Mouse (Mus musculus): Measurements from ENCODE around the gene Cxadr. TPM values are rescaled to one million over a fixed set of nuclear protein-coding genes. Genes with fewer than 3 reads are reported as not detected.

Cxadr gene
- total and polyA plus RNA-seq, 3 experiments = 13.8 to 43.8 (median 40.5) TPM

DNA sequence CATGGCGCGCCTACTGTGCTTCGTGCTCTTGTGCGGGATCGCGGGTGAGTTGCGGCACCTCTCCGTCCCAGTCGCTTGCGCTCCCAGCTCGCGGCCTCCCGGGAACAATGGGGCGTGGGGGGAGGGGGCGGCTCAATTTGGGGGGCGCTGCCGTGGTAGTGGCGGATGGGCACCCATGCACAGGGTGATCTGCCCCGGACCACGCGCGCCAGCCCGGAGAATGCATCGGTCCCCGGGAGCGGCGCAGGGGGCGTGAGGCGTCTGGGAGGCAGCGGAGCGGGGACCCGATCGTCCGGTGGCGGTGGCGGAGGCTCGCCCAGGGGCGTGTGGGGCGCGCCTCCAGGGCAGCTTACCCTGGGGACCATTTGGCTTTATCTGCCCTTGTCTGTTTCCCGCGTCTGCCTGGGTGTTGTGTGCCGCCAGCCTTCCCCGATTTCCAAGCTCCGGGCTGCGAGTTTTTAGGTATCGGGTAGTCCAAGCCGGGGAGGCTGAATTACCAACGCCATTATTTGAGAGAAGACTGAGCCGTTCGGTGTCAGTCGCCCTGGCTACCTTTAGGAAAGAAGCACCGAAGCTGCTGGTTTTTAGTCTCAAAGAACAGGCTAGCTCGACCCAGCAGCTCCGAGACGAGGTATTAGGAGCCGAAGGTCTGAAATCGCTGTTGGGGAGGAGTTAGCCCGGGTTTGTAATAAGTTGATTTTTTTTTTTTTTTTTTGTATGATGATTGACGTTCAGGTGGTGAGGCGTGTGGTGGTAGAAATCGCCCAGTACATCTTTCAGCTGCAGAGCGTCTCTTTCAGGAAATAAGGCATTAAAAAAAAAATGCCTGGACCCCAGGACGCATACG, 765 bp downstream of the Cxadr start:
- peak; percentile 28 to 54 for DNase-seq
- under 1% methylated on average over 64 of the region's 65 CpGs for WGBS
- H3K36me3 ChIP-seq (ENCODE audit: control insufficient read depth, insufficient read depth, low read length) = no peaks in the 10 kb centered on the region
- peaks cover 2% of the 10 kb centered on the region; the same call in 1 of the 2 replicates for H3K4me1 ChIP-seq (ENCODE audit: control insufficient read depth, insufficient read depth, low read length)
- peak overlapping the region; percentile 52 for H3K4me3 ChIP-seq
- TF ChIP-seq CTCF (IDR thresholded peaks at IDR 0.05) (no peak), POLR2A (IDR thresholded peaks at IDR 0.05; ENCODE audit: insufficient read depth, low read depth, low read length) (no peak), EP300 (IDR thresholded peaks at IDR 0.05; ENCODE audit: insufficient read depth, low read depth, low read length) (no peak)
- H3K9ac ChIP-seq (ENCODE audit: low read depth, low read length) = peak overlapping the region; percentile 85
- no peaks in the 10 kb centered on the region for H3K79me2 ChIP-seq (replicated peaks; ENCODE audit: control insufficient read depth, insufficient read depth, low read length)
- intact Hi-C loops (cut with DNase I) = loop anchor here (5.0 kb wide), 1 partner anchor 40 kb away; no protein-coding TSS in a partner anchor
- H3K27me3 ChIP-seq (ENCODE audit: control insufficient read depth, insufficient read depth, low read length) = peaks cover 3% of the 10 kb centered on the region
- peak overlapping the region; percentile 76 for H3K27ac ChIP-seq

DNA sequence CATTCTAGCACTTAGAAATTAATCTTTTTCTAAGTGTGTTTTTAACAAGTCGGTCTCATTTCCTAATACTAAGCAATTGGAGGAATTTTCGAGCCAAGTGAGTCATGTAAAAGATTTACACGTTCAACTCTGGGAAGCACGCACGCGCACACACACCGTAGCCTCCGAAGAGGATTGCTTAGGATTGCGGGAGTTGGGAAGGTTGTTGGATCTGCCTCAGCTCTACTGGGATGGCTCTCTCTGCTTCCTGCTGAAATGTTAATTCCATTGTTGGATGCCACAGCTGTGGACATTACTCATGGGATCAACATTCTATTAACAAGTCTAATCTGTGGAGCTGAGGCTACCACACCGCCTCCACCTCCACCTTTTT, 1.4 kb downstream of the Cxadr start:
- H3K79me2 ChIP-seq (replicated peaks; ENCODE audit: control insufficient read depth, insufficient read depth, low read length) = no peaks in the 10 kb centered on the region
- WGBS = 11% methylated on average over 10 of the region's 10 CpGs
- H3K4me1 ChIP-seq (ENCODE audit: control insufficient read depth, insufficient read depth, low read length) = peaks cover 2% of the 10 kb centered on the region; the same call in 1 of the 2 replicates
- peaks cover 3% of the 10 kb centered on the region for H3K27me3 ChIP-seq (ENCODE audit: control insufficient read depth, insufficient read depth, low read length)
- intact Hi-C loops (cut with DNase I) = loop anchor here (5.0 kb wide), 1 partner anchor 40 kb away; no protein-coding TSS in a partner anchor
- H3K27ac ChIP-seq = peak overlapping the region; percentile 30; the same call in 1 of the 2 replicates
- no peaks in the 10 kb centered on the region for H3K36me3 ChIP-seq (ENCODE audit: control insufficient read depth, insufficient read depth, low read length)
- DNase-seq = no peak
- H3K9ac ChIP-seq (ENCODE audit: low read depth, low read length) = no peak overlapping the region
- H3K4me3 ChIP-seq = peak overlapping the region; percentile 52
- no peak for TF ChIP-seq POLR2A (IDR thresholded peaks at IDR 0.05; ENCODE audit: insufficient read depth, low read depth, low read length)
- TF ChIP-seq EP300 (IDR thresholded peaks at IDR 0.05; ENCODE audit: insufficient read depth, low read depth, low read length) = no peak

DNA sequence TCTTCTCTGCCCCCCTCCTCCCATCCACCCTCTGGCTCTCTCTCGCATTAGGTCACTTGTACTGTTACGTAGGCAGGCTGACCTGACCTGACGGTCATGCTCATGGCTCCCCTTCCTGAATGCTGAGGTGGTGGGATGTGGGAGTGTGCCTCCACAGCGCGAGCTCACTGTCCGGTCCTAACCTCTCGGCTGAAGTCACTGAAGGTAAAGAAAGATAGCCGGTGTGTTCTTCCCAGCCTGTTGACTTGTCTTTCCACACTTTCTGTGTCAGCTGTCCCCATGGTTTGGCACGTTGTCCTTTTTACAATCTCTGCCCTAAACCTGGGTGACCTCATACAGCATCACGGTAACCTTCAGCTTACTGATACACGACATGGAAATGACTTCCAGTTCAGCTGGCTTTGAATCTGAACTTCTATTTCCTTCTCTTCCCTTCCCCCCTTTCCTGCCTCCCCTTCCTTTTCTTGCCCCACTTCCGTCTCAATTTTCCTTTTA, 4.4 kb downstream of the Cxadr start:
- peak overlapping the region; percentile 59 for H3K27ac ChIP-seq
- intact Hi-C loops (cut with DNase I) = no loop called here
- peaks cover 3% of the 10 kb centered on the region for H3K27me3 ChIP-seq (ENCODE audit: control insufficient read depth, insufficient read depth, low read length)
- no peak overlapping the region for H3K9ac ChIP-seq (ENCODE audit: low read depth, low read length)
- H3K79me2 ChIP-seq (replicated peaks; ENCODE audit: control insufficient read depth, insufficient read depth, low read length) = no peaks in the 10 kb centered on the region
- 40% methylated on average over 12 of the region's 12 CpGs for WGBS
- H3K36me3 ChIP-seq (ENCODE audit: control insufficient read depth, insufficient read depth, low read length) = no peaks in the 10 kb centered on the region
- TF ChIP-seq CTCF (IDR thresholded peaks at IDR 0.05) = no peak
- no peak for TF ChIP-seq EP300 (IDR thresholded peaks at IDR 0.05; ENCODE audit: insufficient read depth, low read depth, low read length)
- TF ChIP-seq POLR2A (IDR thresholded peaks at IDR 0.05; ENCODE audit: insufficient read depth, low read depth, low read length) = no peak
- DNase-seq = no peak
- H3K4me3 ChIP-seq = no peak overlapping the region
- peaks cover 2% of the 10 kb centered on the region; the same call in 1 of the 2 replicates for H3K4me1 ChIP-seq (ENCODE audit: control insufficient read depth, insufficient read depth, low read length)

DNA sequence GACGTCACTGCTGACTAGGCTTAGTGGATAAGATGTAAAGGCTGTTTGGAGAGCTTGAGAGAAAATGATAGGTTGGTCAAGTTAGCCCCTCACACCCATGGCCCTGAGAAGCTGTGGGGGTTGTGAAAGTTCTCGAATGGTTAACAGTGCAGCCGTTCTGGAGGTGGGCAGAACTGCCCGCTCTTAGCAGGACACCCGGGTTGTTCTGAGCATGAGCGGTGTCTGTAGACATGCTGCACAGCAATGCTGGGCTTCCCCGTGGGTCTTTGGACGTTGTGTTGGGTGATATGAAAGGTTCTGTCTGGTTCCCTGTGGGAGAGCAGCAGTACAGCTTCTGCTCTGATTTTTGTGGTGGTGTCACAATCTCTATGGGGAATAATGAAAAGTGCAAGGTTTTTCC, 5.3 kb downstream of the Cxadr start:
- DNase-seq = no peak
- TF ChIP-seq CTCF (IDR thresholded peaks at IDR 0.05) (no peak), EP300 (IDR thresholded peaks at IDR 0.05; ENCODE audit: insufficient read depth, low read depth, low read length) (no peak), POLR2A (IDR thresholded peaks at IDR 0.05; ENCODE audit: insufficient read depth, low read depth, low read length) (no peak)
- H3K4me3 ChIP-seq = no peak overlapping the region
- no peak overlapping the region for H3K27ac ChIP-seq
- peaks cover 3% of the 10 kb centered on the region for H3K27me3 ChIP-seq (ENCODE audit: control insufficient read depth, insufficient read depth, low read length)
- 76% methylated on average over 8 of the region's 8 CpGs for WGBS
- H3K9ac ChIP-seq (ENCODE audit: low read depth, low read length) = no peak overlapping the region
- no peaks in the 10 kb centered on the region for H3K79me2 ChIP-seq (replicated peaks; ENCODE audit: control insufficient read depth, insufficient read depth, low read length)
- intact Hi-C loops (cut with DNase I) = no loop called here
- no peaks in the 10 kb centered on the region for H3K36me3 ChIP-seq (ENCODE audit: control insufficient read depth, insufficient read depth, low read length)
- peaks cover 2% of the 10 kb centered on the region; the same call in 1 of the 2 replicates for H3K4me1 ChIP-seq (ENCODE audit: control insufficient read depth, insufficient read depth, low read length)

DNA sequence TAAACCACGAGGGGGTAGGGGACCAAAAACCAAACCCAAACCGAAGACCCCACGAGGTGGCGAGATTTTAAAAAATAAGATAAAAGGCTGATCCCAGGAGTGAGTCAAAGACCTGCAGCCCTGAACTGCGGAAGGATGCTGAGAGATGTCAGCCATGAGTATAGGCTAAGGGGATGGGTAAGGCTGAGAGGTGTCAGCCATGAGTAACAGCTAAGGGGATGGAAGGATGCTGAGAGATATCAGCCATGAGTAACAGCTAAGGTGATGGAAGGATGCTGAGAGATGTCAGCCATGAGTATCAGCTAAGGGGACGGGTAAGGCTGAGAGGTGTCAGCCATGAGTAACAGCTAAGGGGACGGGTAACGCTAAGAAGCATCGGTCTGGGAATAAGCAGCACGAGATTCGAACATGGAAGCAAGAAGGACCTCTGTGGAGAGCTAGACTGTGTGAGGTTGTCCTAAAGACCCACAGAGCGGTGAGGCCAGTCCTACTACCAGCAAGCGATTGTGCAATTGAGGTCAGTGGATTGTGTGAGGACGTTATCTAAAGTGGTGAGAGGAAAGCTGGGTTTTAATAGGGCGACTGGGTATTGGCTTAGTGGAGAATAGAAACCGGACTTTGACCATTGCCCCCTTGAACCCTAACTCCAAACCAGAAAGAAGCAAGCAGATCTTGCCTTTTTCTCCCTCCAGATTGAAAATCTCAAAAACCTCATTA, 6.3 kb downstream of the Cxadr start:
- peaks cover 2% of the 10 kb centered on the region; the same call in 1 of the 2 replicates for H3K4me1 ChIP-seq (ENCODE audit: control insufficient read depth, insufficient read depth, low read length)
- intact Hi-C loops (cut with DNase I) = no loop called here
- TF ChIP-seq POLR2A (IDR thresholded peaks at IDR 0.05; ENCODE audit: insufficient read depth, low read depth, low read length) = no peak
- 0 out of 2 replicates have a peak, but pooled peaks have one; percentile 10 for TF ChIP-seq EP300 (IDR thresholded peaks at IDR 0.05; ENCODE audit: insufficient read depth, low read depth, low read length)

More for the DNA sequence above, 6.3 kb downstream of the Cxadr start:
- no peak overlapping the region for H3K4me3 ChIP-seq
- H3K36me3 ChIP-seq (ENCODE audit: control insufficient read depth, insufficient read depth, low read length) = no peaks in the 10 kb centered on the region
- H3K27ac ChIP-seq = no peak overlapping the region
- no peaks in the 10 kb centered on the region; the same call in 1 of the 2 replicates for H3K27me3 ChIP-seq (ENCODE audit: control insufficient read depth, insufficient read depth, low read length)
- 77% methylated on average over 16 of the region's 16 CpGs for WGBS
- H3K9ac ChIP-seq (ENCODE audit: low read depth, low read length) = no peak overlapping the region
- no peaks in the 10 kb centered on the region for H3K79me2 ChIP-seq (replicated peaks; ENCODE audit: control insufficient read depth, insufficient read depth, low read length)
- DNase-seq = no peak

All from heart, adult 2 months (tissue).